Mouse (Mus musculus) spleen, adult 2 months (tissue): Measurements from ENCODE around the gene Hist1h2bg.

Experiments
- CTCF ChIP-seq: fragments of 200-500 bp; IDR thresholded peaks from 2 replicates; pipeline ENCODE4 v1.5.1; 2011; ENCODE audit warnings: mild to moderate bottlenecking, inconsistent platforms; ENCODE audit not compliant: insufficient read depth, insufficient read length, insufficient replicate concordance; ENCODE audit errors: extremely low read depth
- POLR2A ChIP-seq: fragments of 200-500 bp; IDR thresholded peaks from 2 replicates; pipeline ENCODE4 v1.6.1; 2011; ENCODE audit warnings: low read depth, low read length, inconsistent platforms

- TF ChIP-seq POLR2A (no peak), CTCF (no peak)
These were observed 8.3 kb upstream of the Hist1h2bg start for GRCm38 (mm10) chr13:23562699-23563462.
